Mouse (Mus musculus) erythroblast, embryonic 14.5 days (primary cell): Measurements from ENCODE around the gene Nkx1-2.

Experiments
- GATA1 ChIP-seq: IDR thresholded peaks from 2 replicates; pipeline ENCODE4 v1.6.1; 2012; ENCODE audit warnings: low read length, inconsistent platforms, mixed read lengths
- TAL1 ChIP-seq: IDR thresholded peaks from 3 replicates; pipeline ENCODE4 v1.6.1; 2012; ENCODE audit warnings: low read length, inconsistent platforms, mixed read lengths

DNA sequence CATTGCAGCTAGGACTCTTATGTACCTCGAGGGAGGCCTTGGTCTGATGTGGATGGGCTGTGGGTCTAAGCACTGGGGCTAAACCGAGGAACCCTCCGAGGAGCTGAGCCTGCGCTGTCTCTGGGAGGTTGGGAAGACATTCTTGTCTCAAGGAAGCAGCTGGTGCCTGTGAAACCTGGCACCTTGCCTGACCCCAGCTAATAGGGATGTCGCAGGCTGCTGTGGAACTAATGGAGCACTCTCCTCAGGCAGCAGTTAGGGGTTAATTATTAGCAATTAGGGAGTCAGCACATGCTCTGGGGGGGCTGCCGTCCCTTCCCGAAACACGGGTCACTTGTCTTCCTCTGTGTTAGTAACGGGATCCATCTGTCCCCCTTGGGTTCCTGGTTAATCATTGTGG, 41.5 kb upstream of the Nkx1-2 start:
- TF ChIP-seq GATA1 (no peak), TAL1 (no peak)
